In the genomic region with DNA sequence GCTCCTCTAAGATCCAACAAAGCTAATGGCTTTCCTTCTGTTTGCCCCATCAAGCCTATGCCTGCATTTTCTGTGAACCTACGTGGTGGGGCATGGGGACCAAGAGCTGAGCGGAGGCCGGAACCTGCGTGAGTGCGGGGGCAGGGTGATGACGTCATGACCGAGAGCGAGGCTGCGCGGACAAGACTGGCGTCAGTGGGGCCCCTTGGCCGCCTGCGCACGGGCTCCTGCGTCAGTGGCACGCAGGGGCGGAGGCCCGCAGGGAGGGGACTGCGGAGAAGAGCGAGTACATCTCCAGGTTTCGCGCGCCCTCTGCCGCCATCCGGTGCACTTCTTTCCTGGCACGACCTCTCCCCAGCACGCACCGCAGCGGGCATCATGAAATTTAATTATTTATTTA, we compare ENCODE assay signal across 8 mouse cellular contexts. TPM values are rescaled to one million over a fixed set of nuclear protein-coding genes. Genes with fewer than 3 reads are reported as not detected.
A peak's percentile ranks its signal among the peaks of the same experiment; 100 is the strongest.
DNase-seq lines count a peak whose midpoint lies in the region; ATAC-seq and TF ChIP-seq lines count a peak whose summit lies in the region.

No protein-coding gene starts in this region.

- H3K27me3 ChIP-seq in MEL (ENCODE audit: control insufficient read depth in 1 of 2, insufficient read depth in 2 of 2, low read length in 2 of 2), result no peaks in the 10 kb centered on the region
- H3K27me3 ChIP-seq in forebrain, embryonic 16.5 days (replicated peaks; ENCODE audit: control insufficient read depth, insufficient read depth, low read length), result no peaks in the 10 kb centered on the region
- H3K27me3 ChIP-seq in lung, embryonic 14.5 days (ENCODE audit: insufficient read depth, low read length), result peaks cover 36% of the 10 kb centered on the region

- H3K4me3 ChIP-seq in MEL (ENCODE audit: control insufficient read depth in 1 of 2, insufficient read depth in 1 of 2, low read depth in 2 of 2, low read length in 2 of 2), result peak overlapping the region; percentile 74 to 80
- peak overlapping the region; percentile 90 for H3K4me3 ChIP-seq in forebrain, embryonic 16.5 days (replicated peaks; ENCODE audit: low read length)
- H3K4me3 ChIP-seq in lung, embryonic 14.5 days (ENCODE audit: low read depth, low read length), result peak overlapping the region; percentile 73

- H3K4me2 ChIP-seq in forebrain, embryonic 16.5 days (ENCODE audit: low read length), result peak overlapping the region; percentile 99
- H3K4me2 ChIP-seq in lung, embryonic 14.5 days, result peak overlapping the region; percentile 77

- intact Hi-C loops in heart, postnatal 36 days (cut with DNase I), result loop anchor here (2.0 kb wide), 1 partner anchor 156 kb away; the partner anchor contains the start of gene Tmem259

- TF ChIP-seq RAD21 in MEL (IDR thresholded peaks at IDR 0.05; ENCODE audit: low read depth, low read length), result peak; percentile 77

- TF ChIP-seq POLR2A in MEL (IDR thresholded peaks at IDR 0.05; ENCODE audit: control insufficient read depth in 1 of 2, insufficient read depth in 1 of 2, low read depth in 1 of 2, low read length in 2 of 2, poor library complexity in 1 of 2), result peak; percentile 10 to 86; a peak in 2 of 4 replicates

- peak; percentile 58 for ATAC-seq in forebrain, embryonic 16.5 days
- ATAC-seq in lung, embryonic 14.5 days (ENCODE audit: insufficient read depth), result peak; percentile 60
- ATAC-seq in neutrophil, adult 5-6 weeks (ENCODE audit: extremely low read depth, insufficient number of reproducible peaks, low FRiP score, poor library complexity, severe bottlenecking), result peak; percentile 79

- TF ChIP-seq EP300 in MEL (IDR thresholded peaks at IDR 0.05; ENCODE audit: low read depth in 1 of 2, low read length in 2 of 2), result peak in 1 of 2 experiments; percentile 37; a peak in 1 of 4 replicates

- TF ChIP-seq CTCF in MEL (IDR thresholded peaks at IDR 0.05 in 2 of 3, conservative IDR thresholded peaks at IDR 0.05 in 1 of 3; ENCODE audit: control insufficient read depth in 1 of 3, insufficient read depth in 1 of 3, low read depth in 2 of 3, low read length in 3 of 3, poor library complexity in 1 of 3, severe bottlenecking in 1 of 3), result peak in 2 of 3 experiments; percentile 78 to 81; a peak in 5 of 6 replicates
- peak; percentile 62 for TF ChIP-seq CTCF in lung, embryonic 14.5 days (IDR thresholded peaks at IDR 0.05; ENCODE audit: low read depth)

- peak overlapping the region; percentile 96 for H3K27ac ChIP-seq in MEL (ENCODE audit: control insufficient read depth, low read depth, low read length)
- peak overlapping the region; percentile 90 for H3K27ac ChIP-seq in forebrain, embryonic 16.5 days (ENCODE audit: low read length)
- H3K27ac ChIP-seq in lung, embryonic 14.5 days (ENCODE audit: low read depth), result peak overlapping the region; percentile 52

- no peaks in the 10 kb centered on the region for H3K9me3 ChIP-seq in MEL (replicated peaks; ENCODE audit: insufficient read depth, low read length)
- H3K9me3 ChIP-seq in forebrain, embryonic 16.5 days (ENCODE audit: control insufficient read depth, low read length), result no peaks in the 10 kb centered on the region
- H3K9me3 ChIP-seq in lung, embryonic 14.5 days (ENCODE audit: low read depth, low read length), result no peaks in the 10 kb centered on the region

- H3K4me1 ChIP-seq in MEL (ENCODE audit: control insufficient read depth in 1 of 2, insufficient read depth in 2 of 2, low read length in 2 of 2), result peaks cover 0 to 34% of the 10 kb centered on the region in 2 experiments; a peak in 3 of 4 replicates
- H3K4me1 ChIP-seq in forebrain, embryonic 16.5 days (replicated peaks; ENCODE audit: control insufficient read depth, insufficient read depth, low read length), result peaks cover 57% of the 10 kb centered on the region
- peaks cover 9% of the 10 kb centered on the region; the same call in 1 of the 2 replicates for H3K4me1 ChIP-seq in lung, embryonic 14.5 days (ENCODE audit: insufficient read depth)

- DNase-seq in MEL (ENCODE audit: low read depth, low spot score), result peak; percentile 99
- peak; percentile 98 to 99 for DNase-seq in cerebellum, adult 18-20 months
- DNase-seq in heart, postnatal 36 days, result peak; percentile 93 to 94
- peak; percentile 96 to 97 for DNase-seq in layer of hippocampus, adult 8-10 months (ENCODE audit: low spot score in 2 of 2)
- DNase-seq in lung, embryonic 14.5 days, result peak; percentile 97
- peak; percentile 93 for DNase-seq in testis, postnatal 14 days (ENCODE audit: low spot score)

- H3K79me2 ChIP-seq in MEL (ENCODE audit: control insufficient read depth, insufficient read depth, low read length, poor library complexity), result peaks cover 29% of the 10 kb centered on the region

- H3K36me3 ChIP-seq in MEL (ENCODE audit: control insufficient read depth in 1 of 2, insufficient read depth in 2 of 2, low read length in 2 of 2), result peaks cover 0 to 16% of the 10 kb centered on the region in 2 experiments; a peak in 2 of 4 replicates
- no peaks in the 10 kb centered on the region for H3K36me3 ChIP-seq in forebrain, embryonic 16.5 days (ENCODE audit: control insufficient read depth, insufficient read depth)
- H3K36me3 ChIP-seq in lung, embryonic 14.5 days (ENCODE audit: insufficient read depth), result peaks cover 29% of the 10 kb centered on the region

- under 1% methylated on average over 29 of the region's 29 CpGs for WGBS in forebrain, embryonic 16.5 days
- WGBS in lung, embryonic 14.5 days, result 0% methylated on average over 29 of the region's 29 CpGs

- peak overlapping the region; percentile 89 for H3K9ac ChIP-seq in MEL (ENCODE audit: control insufficient read depth, low read depth, low read length, poor library complexity, severe bottlenecking)
- H3K9ac ChIP-seq in forebrain, embryonic 16.5 days (replicated peaks; ENCODE audit: low read depth, low read length), result peak overlapping the region; percentile 38
- peak overlapping the region; percentile 24 for H3K9ac ChIP-seq in lung, embryonic 14.5 days

TF ChIP-seq in MEL, 35 proteins besides CTCF, POLR2A, EP300 and RAD21 (continues in another document):
- TF ChIP-seq KAT2A (conservative IDR thresholded peaks at IDR 0.05; ENCODE audit: low read depth, low read length), result no peak; the same call in 1 of the 2 replicates
- TF ChIP-seq NRF1 (IDR thresholded peaks at IDR 0.05; ENCODE audit: insufficient read depth, low read depth, low read length, poor library complexity, severe bottlenecking), result peak; percentile 92
- TF ChIP-seq POLR2AphosphoS5 (IDR thresholded peaks at IDR 0.05; ENCODE audit: borderline replicate concordance, low read depth, low read length), result no peak
- TF ChIP-seq GATA1 (IDR thresholded peaks at IDR 0.05; ENCODE audit: low read depth, low read length), result no peak
- peak; percentile 89 for TF ChIP-seq NELFE (IDR thresholded peaks at IDR 0.05; ENCODE audit: low read depth, low read length)

RNA-seq across cellular contexts. Expression of gene Cbarp, which starts 0.6 kb away (rescaled TPM):
- 4.8 and 6.8 TPM in 2 replicates for total RNA-seq in MEL (2012; rRNA removed)
- 10 to 100 TPM in 1 of 2 experiments, not detected in 1; 19.3 TPM for polyA plus RNA-seq in MEL (2012; ENCODE audit: insufficient read depth in 1 of 2, insufficient read length in 2 of 2, low read depth in 1 of 2, low replicate concordance in 2 of 2, missing spikeins in 1 of 2)
- 33.0 and 44.5 TPM in 2 replicates for polyA plus RNA-seq in forebrain, embryonic 16.5 days (2015; fragmentation: Nextera tagmentation; extraction: Ambion mirVana)
- total RNA-seq in heart, postnatal 36 days (2021), result 1 to 10 TPM; 2.0 to 4.7 TPM
- total RNA-seq in layer of hippocampus, adult 8-10 months (2022), result 100 to 1,000 TPM; 295 to 345 (median 308) TPM
- polyA plus RNA-seq in lung, embryonic 14.5 days (2014; fragmentation: Nextera tagmentation; extraction: Ambion mirVana), result 3.8 and 5.5 TPM in 2 replicates
- 0.98 and 1.6 TPM in 2 replicates for total RNA-seq in neutrophil, adult 5-6 weeks (2017)

RNA-seq across cellular contexts. Expression of gene Atp5d, which starts 2.8 kb away (rescaled TPM):
- total RNA-seq in MEL (2012; rRNA removed), result 308 and 324 TPM in 2 replicates
- 100 to 1,000 TPM; 300 to 657 TPM for polyA plus RNA-seq in MEL (2012; ENCODE audit: insufficient read depth in 1 of 2, insufficient read length in 2 of 2, low read depth in 1 of 2, low replicate concordance in 2 of 2, missing spikeins in 1 of 2)
- 404 and 433 TPM in 2 replicates for polyA plus RNA-seq in forebrain, embryonic 16.5 days (2015; fragmentation: Nextera tagmentation; extraction: Ambion mirVana)
- total RNA-seq in heart, postnatal 36 days (2021), result 1,000 to 10,000 TPM; 1,105 to 1,168 TPM
- 100 to 1,000 TPM; 315 to 328 (median 323) TPM for total RNA-seq in layer of hippocampus, adult 8-10 months (2022)
- 493 and 529 TPM in 2 replicates for polyA plus RNA-seq in lung, embryonic 14.5 days (2014; fragmentation: Nextera tagmentation; extraction: Ambion mirVana)
- 34.4 and 38.6 TPM in 2 replicates for total RNA-seq in neutrophil, adult 5-6 weeks (2017)

RNA-seq across cellular contexts. Expression of gene Midn, which starts 6.8 kb away (rescaled TPM):
- total RNA-seq in MEL (2012; rRNA removed), result 8.1 and 8.3 TPM in 2 replicates
- polyA plus RNA-seq in MEL (2012; ENCODE audit: insufficient read depth in 1 of 2, insufficient read length in 2 of 2, low read depth in 1 of 2, low replicate concordance in 2 of 2, missing spikeins in 1 of 2), result 10 to 100 TPM in 1 of 2 experiments, not detected in 1; 26.7 TPM
- polyA plus RNA-seq in forebrain, embryonic 16.5 days (2015; fragmentation: Nextera tagmentation; extraction: Ambion mirVana), result 26.5 and 30.9 TPM in 2 replicates
- total RNA-seq in heart, postnatal 36 days (2021), result 100 to 1,000 TPM in 1 of 2 experiments, 10 to 100 TPM in 1; 99.9 to 117 TPM
- total RNA-seq in layer of hippocampus, adult 8-10 months (2022), result 10 to 100 TPM; 47.2 to 63.6 (median 58.0) TPM
- 32.6 and 34.2 TPM in 2 replicates for polyA plus RNA-seq in lung, embryonic 14.5 days (2014; fragmentation: Nextera tagmentation; extraction: Ambion mirVana)
- total RNA-seq in neutrophil, adult 5-6 weeks (2017), result 126 and 143 TPM in 2 replicates

RNA-seq across cellular contexts. Expression of gene Cirbp, which starts 24.5 kb away (rescaled TPM):
- 21.2 and 27.2 TPM in 2 replicates for total RNA-seq in MEL (2012; rRNA removed)
- polyA plus RNA-seq in MEL (2012; ENCODE audit: insufficient read depth in 1 of 2, insufficient read length in 2 of 2, low read depth in 1 of 2, low replicate concordance in 2 of 2, missing spikeins in 1 of 2), result 10 to 100 TPM in 1 of 2 experiments, not detected in 1; 56.6 TPM
- polyA plus RNA-seq in forebrain, embryonic 16.5 days (2015; fragmentation: Nextera tagmentation; extraction: Ambion mirVana), result 318 and 335 TPM in 2 replicates
- 10 to 100 TPM; 48.2 to 67.0 TPM for total RNA-seq in heart, postnatal 36 days (2021)
- 100 to 1,000 TPM in 2 of 4 experiments, 10 to 100 TPM in 2; 75.7 to 148 (median 96.4) TPM for total RNA-seq in layer of hippocampus, adult 8-10 months (2022)
- polyA plus RNA-seq in lung, embryonic 14.5 days (2014; fragmentation: Nextera tagmentation; extraction: Ambion mirVana), result 71.8 and 71.9 TPM in 2 replicates
- total RNA-seq in neutrophil, adult 5-6 weeks (2017), result 151 and 158 TPM in 2 replicates

RNA-seq across cellular contexts. Expression of gene Stk11, which starts 25.6 kb away (rescaled TPM):
- 77.8 and 108 TPM in 2 replicates for total RNA-seq in MEL (2012; rRNA removed)
- 100 to 1,000 TPM in 1 of 2 experiments, not detected in 1; 188 TPM for polyA plus RNA-seq in MEL (2012; ENCODE audit: insufficient read depth in 1 of 2, insufficient read length in 2 of 2, low read depth in 1 of 2, low replicate concordance in 2 of 2, missing spikeins in 1 of 2)
- polyA plus RNA-seq in forebrain, embryonic 16.5 days (2015; fragmentation: Nextera tagmentation; extraction: Ambion mirVana), result 18.0 and 19.7 TPM in 2 replicates
- total RNA-seq in heart, postnatal 36 days (2021), result 100 to 1,000 TPM; 137 to 165 TPM
- total RNA-seq in layer of hippocampus, adult 8-10 months (2022), result 100 to 1,000 TPM in 1 of 4 experiments, 10 to 100 TPM in 3; 94.2 to 111 (median 96.5) TPM
- polyA plus RNA-seq in lung, embryonic 14.5 days (2014; fragmentation: Nextera tagmentation; extraction: Ambion mirVana), result 28.7 and 29.7 TPM in 2 replicates
- total RNA-seq in neutrophil, adult 5-6 weeks (2017), result 229 and 235 TPM in 2 replicates

Comparison
In these comparisons a context has a peak if more than half of its experiments do, and no peak if none do; other contexts are left out.
1. Peak in every context shown above with its lines: DNase-seq, ATAC-seq, H3K4me3 ChIP-seq and H3K27ac ChIP-seq.
2. H3K9ac ChIP-seq: peak in every context shown above with its lines; median percentile 89 in MEL; 38 in forebrain, embryonic 16.5 days; 24 in lung, embryonic 14.5 days.
3. RNA of gene Cbarp, which starts 0.6 kb away (total RNA-seq): 295 to 345 TPM in layer of hippocampus, adult 8-10 months; 4.8 to 6.8 TPM in MEL, 2.0 to 4.7 TPM in heart, postnatal 36 days and 0.98 to 1.6 TPM in neutrophil, adult 5-6 weeks; every median in the first group is over 10 times any median in the second.